Mouse (Mus musculus) small intestine, adult 2 months (tissue): Measurements from ENCODE around the gene Commd3.

Source experiments
- CTCF ChIP-seq: fragments of 200-500 bp; IDR thresholded peaks from 2 replicates; pipeline ENCODE4 v1.5.1; 2012; ENCODE audit warnings: low read depth, mild to moderate bottlenecking, control low read depth, inconsistent platforms, low read length, moderate library complexity, mixed read lengths; ENCODE audit not compliant: insufficient replicate concordance, insufficient read length; ENCODE audit errors: extremely low read depth
- POLR2A ChIP-seq: fragments of 200-500 bp; IDR thresholded peaks from 2 replicates; pipeline ENCODE4 v1.6.1; 2012; ENCODE audit warnings: low read depth, mild to moderate bottlenecking, control low read depth, inconsistent platforms, low read length, moderate library complexity

DNA sequence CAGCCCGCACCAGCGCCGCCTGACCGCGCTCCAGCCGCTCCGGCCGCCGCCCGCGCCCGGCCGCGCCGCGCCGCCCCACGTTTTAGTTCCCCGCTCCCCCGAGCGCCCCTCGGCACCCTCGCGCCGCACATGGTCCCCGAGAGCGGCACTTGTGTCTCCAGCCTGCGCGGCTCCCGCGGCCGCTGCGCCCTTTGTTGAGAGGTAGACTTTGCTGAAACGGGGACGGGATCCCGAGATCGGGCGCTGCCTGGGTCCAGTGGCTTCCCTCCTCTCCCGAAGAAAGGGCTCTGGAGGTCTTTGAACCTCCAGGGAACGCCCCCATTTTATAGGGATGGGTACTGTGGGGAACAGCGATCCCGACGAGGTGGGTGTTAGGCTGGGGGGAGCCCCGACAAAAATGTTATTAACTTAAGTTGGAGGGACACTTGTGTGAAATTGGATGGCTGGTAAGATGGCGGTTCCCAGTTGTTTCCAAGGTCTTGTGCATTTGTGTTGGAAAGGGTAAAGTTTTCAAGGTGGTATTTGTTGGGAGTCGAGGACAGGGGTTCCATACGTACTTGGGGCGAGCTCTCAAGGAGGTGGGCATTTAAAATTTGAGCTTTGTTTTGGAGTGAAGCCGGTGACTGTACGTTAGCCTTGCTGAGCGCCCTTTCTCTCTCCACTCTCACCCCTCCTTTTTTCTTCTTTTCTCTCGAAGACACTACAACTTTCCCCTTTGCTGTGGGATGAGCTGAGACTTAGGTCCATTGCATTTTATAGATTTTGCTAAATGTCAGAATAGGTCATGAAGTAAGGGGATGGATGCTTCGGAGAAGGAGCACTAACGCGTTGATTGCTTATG lies 5.7 kb downstream of the Commd3 start:
- TF ChIP-seq CTCF (no peak), POLR2A (no peak)
